ENCODE assay signal across 8 mouse cellular contexts in genomic region chr9:57589224-57590126, GRCm38 (mm10). TPM values are rescaled to one million over a fixed set of nuclear protein-coding genes. Genes with fewer than 3 reads are reported as not detected.
DNase-seq lines count a peak whose midpoint lies in the region; ATAC-seq lines count a peak whose summit lies in the region.

TSS of gene Ulk3 (plus strand) at chr9:57589452.

- H3K4me2 ChIP-seq in intestine, embryonic 14.5 days (ENCODE audit: low read length), result peak within 1 kb of the TSS; percentile 86

- no peaks in the 10 kb centered on the region; the same call in 1 of the 2 replicates for H3K4me1 ChIP-seq in intestine, embryonic 14.5 days (replicated peaks; ENCODE audit: control insufficient read depth, insufficient read depth, low read length)
- peaks cover 49% of the 10 kb centered on the region for H3K4me1 ChIP-seq in midbrain, embryonic 10.5 days

- no peaks in the 10 kb centered on the region for H3K9me3 ChIP-seq in intestine, embryonic 14.5 days (ENCODE audit: control insufficient read depth, low read length)
- no peaks in the 10 kb centered on the region for H3K9me3 ChIP-seq in midbrain, embryonic 10.5 days (replicated peaks)

- WGBS in intestine, embryonic 14.5 days, result under 1% methylated on average over 58 of the region's 58 CpGs
- WGBS in midbrain, embryonic 10.5 days, result under 1% methylated on average over 58 of the region's 58 CpGs

- peak; percentile 81 to 83 for DNase-seq in adrenal gland, adult 18-20 months (ENCODE audit: low spot score in 2 of 2)
- DNase-seq in embryo, embryonic 10.5 days (ENCODE audit: low spot score), result peak; percentile 76
- DNase-seq in gastrocnemius, postnatal 25 days, result peak; percentile 81
- DNase-seq in intestine, embryonic 14.5 days (ENCODE audit: low spot score), result peak; percentile 88
- DNase-seq in left cerebral cortex, postnatal 36 days (ENCODE audit: low spot score in 2 of 2), result peak; percentile 79 to 85
- DNase-seq in midbrain, embryonic 10.5 days (ENCODE audit: low spot score), result peak; percentile 78
- peak; percentile 64 to 67 for DNase-seq in right cerebral cortex, postnatal 36 days (ENCODE audit: low spot score in 2 of 2)
- peak; percentile 78 to 84 for DNase-seq in urinary bladder, postnatal 4 days (ENCODE audit: low spot score in 2 of 2)

- peak within 1 kb of the TSS; percentile 76 for H3K27ac ChIP-seq in intestine, embryonic 14.5 days (ENCODE audit: low read depth)
- H3K27ac ChIP-seq in midbrain, embryonic 10.5 days (replicated peaks), result peak within 1 kb of the TSS; percentile 87

- intact Hi-C loops in left cerebral cortex, postnatal 36 days (cut with DNase I), result loop anchor here (5.0 kb wide), 1 partner anchor 58 kb away; no protein-coding TSS in a partner anchor

- peak; percentile 86 for ATAC-seq in intestine, embryonic 14.5 days (replicated peaks; ENCODE audit: low FRiP score, low TSS enrichment, low read depth)

- H3K4me3 ChIP-seq in intestine, embryonic 14.5 days (ENCODE audit: low read depth, low read length), result peak within 1 kb of the TSS; percentile 81
- H3K4me3 ChIP-seq in midbrain, embryonic 10.5 days, result peak within 1 kb of the TSS; percentile 71

- no peaks in the 10 kb centered on the region for H3K27me3 ChIP-seq in intestine, embryonic 14.5 days (replicated peaks; ENCODE audit: control insufficient read depth, insufficient read depth, low read length)
- H3K27me3 ChIP-seq in midbrain, embryonic 10.5 days (ENCODE audit: low read depth, poor library complexity, severe bottlenecking), result 0 out of 2 replicates have a peak, but pooled peaks cover 7% of the 10 kb centered on the region

- H3K36me3 ChIP-seq in intestine, embryonic 14.5 days (ENCODE audit: control insufficient read depth, insufficient read depth, low read length), result peaks cover 49% of the 10 kb centered on the region
- peaks cover 52% of the 10 kb centered on the region for H3K36me3 ChIP-seq in midbrain, embryonic 10.5 days

- H3K9ac ChIP-seq in intestine, embryonic 14.5 days (ENCODE audit: low read length), result peak within 1 kb of the TSS; percentile 67

RNA-seq across cellular contexts. Expression of gene Ulk3, which starts in this region (rescaled TPM):
- 10 to 100 TPM; 12.3 to 13.6 TPM for total RNA-seq in adrenal gland, adult 18-20 months (2021)
- total RNA-seq in gastrocnemius, postnatal 25 days (2021), result 1 to 10 TPM; 3.8 to 4.0 TPM
- 14.2 and 14.3 TPM in 2 replicates for polyA plus RNA-seq in intestine, embryonic 14.5 days (2014; fragmentation: Nextera tagmentation; extraction: Ambion mirVana)
- 10 to 100 TPM; 23.9 to 38.5 TPM for total RNA-seq in left cerebral cortex, postnatal 36 days (2021)
- polyA plus RNA-seq in midbrain, embryonic 10.5 days (2016; fragmentation: Nextera tagmentation; extraction: Ambion mirVana), result 14.5 and 18.8 TPM in 2 replicates

Comparison
In these comparisons a context has a peak if more than half of its experiments do, and no peak if none do; other contexts are left out.
1. Peak in every context shown above with its lines: DNase-seq, ATAC-seq, H3K4me3 ChIP-seq and H3K27ac ChIP-seq.